Mouse (Mus musculus): ENCODE measurements around the gene Adra1d.

Gene Adra1d

GRCm38 (mm10) chr2:131561891-131562585 lies at the start of gene Adra1d:
Gene Adra1d, minus strand, starts transcription at chr2:131562283.
- DNase-seq (ENCODE audit: extremely low spot score, low spot score) = peak; percentile 75

- DNase-seq (ENCODE audit: extremely low spot score, low spot score) = no peak
These were observed 39.8 kb upstream of the Adra1d start for GRCm38 (mm10) chr2:131601881-131602280.

- DNase-seq (ENCODE audit: extremely low spot score, low spot score) = no peak
These were observed 32.8 kb upstream of the Adra1d start for GRCm38 (mm10) chr2:131594871-131595270.

GRCm38 (mm10) chr2:131587521-131587920 lies 25.4 kb upstream of the Adra1d start:
- no peak for DNase-seq (ENCODE audit: extremely low spot score, low spot score)

GRCm38 (mm10) chr2:131581506-131581905 lies 19.4 kb upstream of the Adra1d start:
- no peak for DNase-seq (ENCODE audit: extremely low spot score, low spot score)

GRCm38 (mm10) chr2:131562586-131563122 lies 571 bp upstream of the Adra1d start:
- no peak for DNase-seq (ENCODE audit: extremely low spot score, low spot score)

GRCm38 (mm10) chr2:131561344-131561870 lies 676 bp downstream of the Adra1d start:
- DNase-seq (ENCODE audit: extremely low spot score, low spot score) = no peak

GRCm38 (mm10) chr2:131560205-131560919 lies 1.7 kb downstream of the Adra1d start:
- DNase-seq (ENCODE audit: extremely low spot score, low spot score) = no peak

- DNase-seq (ENCODE audit: extremely low spot score, low spot score) = no peak
These were observed 4.2 kb downstream of the Adra1d start for GRCm38 (mm10) chr2:131557896-131558295.

- DNase-seq (ENCODE audit: extremely low spot score, low spot score) = no peak
These were observed 9.2 kb downstream of the Adra1d start for GRCm38 (mm10) chr2:131552736-131553400.

- DNase-seq (ENCODE audit: extremely low spot score, low spot score) = no peak
These were observed 10.1 kb downstream of the Adra1d start for GRCm38 (mm10) chr2:131551701-131552620.

- DNase-seq (ENCODE audit: extremely low spot score, low spot score) = no peak
These were observed 11.2 kb downstream of the Adra1d start for GRCm38 (mm10) chr2:131550906-131551305.

- no peak for DNase-seq (ENCODE audit: extremely low spot score, low spot score)
These were observed 11.6 kb downstream of the Adra1d start for GRCm38 (mm10) chr2:131550474-131550873.

GRCm38 (mm10) chr2:131549090-131549489 lies 13.0 kb downstream of the Adra1d start:
- no peak for DNase-seq (ENCODE audit: extremely low spot score, low spot score)

GRCm38 (mm10) chr2:131548330-131548729 lies 13.8 kb downstream of the Adra1d start:
- no peak for DNase-seq (ENCODE audit: extremely low spot score, low spot score)

GRCm38 (mm10) chr2:131546745-131547408 lies 15.2 kb downstream of the Adra1d start:
- peak; percentile 42 for DNase-seq (ENCODE audit: extremely low spot score, low spot score)

GRCm38 (mm10) chr2:131546308-131546700 lies 15.8 kb downstream of the Adra1d start:
- DNase-seq (ENCODE audit: extremely low spot score, low spot score) = no peak

GRCm38 (mm10) chr2:131545386-131546307 lies 16.4 kb downstream of the Adra1d start:
- peak; percentile 80 for DNase-seq (ENCODE audit: extremely low spot score, low spot score)

GRCm38 (mm10) chr2:131542531-131542930 lies 19.6 kb downstream of the Adra1d start:
- no peak for DNase-seq (ENCODE audit: extremely low spot score, low spot score)
